Mouse (Mus musculus): Measurements from ENCODE around the gene Gse1. TPM values are rescaled to one million over a fixed set of nuclear protein-coding genes. Genes with fewer than 3 reads are reported as not detected.

The Gse1 gene
- polyA plus RNA-seq, 1 experiment from 2014 or later, result 10.2 TPM

DNA sequence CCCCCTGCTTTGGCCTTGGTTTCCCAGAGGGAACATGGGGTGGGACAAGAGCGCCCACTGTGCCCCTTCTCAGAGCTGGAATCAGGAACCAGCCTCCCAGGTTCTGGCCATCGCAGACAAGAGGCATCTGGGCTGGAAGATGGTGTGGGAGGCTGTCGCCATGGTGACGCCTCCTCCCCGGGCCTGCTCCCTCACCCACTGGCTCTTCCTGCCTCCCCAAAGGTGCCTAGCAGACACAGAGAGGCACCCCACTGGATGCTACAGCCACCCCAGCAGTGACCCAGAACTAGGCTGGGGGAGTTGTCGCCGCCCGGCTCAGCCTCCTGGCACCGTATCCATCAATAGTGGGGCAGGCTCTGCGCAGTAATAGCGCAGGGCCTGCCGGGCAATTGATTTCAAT lies 212.5 kb downstream of the Gse1 start:
- Histone ChIP-seq H3K4me2 (ENCODE audit: low read depth, low read length) (no peak overlapping the region), H3K27me3 (ENCODE audit: control insufficient read depth, insufficient read depth, low read depth, low read length) (no peaks in the 10 kb centered on the region), H3K27ac (ENCODE audit: low read length) (no peak overlapping the region), H3K36me3 (ENCODE audit: control insufficient read depth, insufficient read depth, low read length) (no peaks in the 10 kb centered on the region), H3K9me3 (ENCODE audit: control insufficient read depth, low read length) (no peaks in the 10 kb centered on the region), H3K4me1 (replicated peaks; ENCODE audit: control insufficient read depth, insufficient read depth, low read length) (peaks cover 34% of the 10 kb centered on the region), H3K9ac (ENCODE audit: low read length) (no peak overlapping the region), H3K4me3 (ENCODE audit: low read length) (no peak overlapping the region)
- WGBS, result 83% methylated on average over 12 of the region's 12 CpGs
- ATAC-seq (ENCODE audit: low read depth), result no peak

DNA sequence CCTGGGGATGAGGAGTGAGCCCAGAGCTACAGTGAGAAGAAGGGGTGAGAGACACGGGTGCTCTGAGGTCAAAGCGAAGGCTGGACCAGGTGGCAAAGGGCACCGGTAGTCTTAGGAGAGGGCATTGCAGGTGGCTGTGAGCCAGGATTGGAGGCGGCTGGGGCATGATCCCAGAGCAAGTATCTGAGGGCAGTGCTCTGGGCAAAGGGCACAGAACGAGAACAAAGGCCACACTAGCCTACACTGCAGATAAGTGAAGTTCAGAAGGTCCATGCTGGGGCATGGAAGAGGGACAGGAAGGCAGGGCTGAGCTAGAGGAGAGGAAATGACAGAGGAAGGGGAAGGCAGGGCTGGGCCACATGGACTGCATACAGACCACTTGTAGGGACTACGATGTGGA lies 213.4 kb downstream of the Gse1 start:
- 70% methylated on average over 6 of the region's 6 CpGs for WGBS
- Histone ChIP-seq H3K4me1 (replicated peaks; ENCODE audit: control insufficient read depth, insufficient read depth, low read length) (peaks cover 28% of the 10 kb centered on the region), H3K27ac (ENCODE audit: low read length) (peak overlapping the region; percentile 33), H3K27me3 (ENCODE audit: control insufficient read depth, insufficient read depth, low read depth, low read length) (no peaks in the 10 kb centered on the region), H3K9me3 (ENCODE audit: control insufficient read depth, low read length) (no peaks in the 10 kb centered on the region), H3K4me3 (ENCODE audit: low read length) (no peak overlapping the region), H3K9ac (ENCODE audit: low read length) (no peak overlapping the region; the same call in 1 of the 2 replicates), H3K36me3 (ENCODE audit: control insufficient read depth, insufficient read depth, low read length) (no peaks in the 10 kb centered on the region), H3K4me2 (ENCODE audit: low read depth, low read length) (no peak overlapping the region)
- ATAC-seq (ENCODE audit: low read depth), result no peak

DNA sequence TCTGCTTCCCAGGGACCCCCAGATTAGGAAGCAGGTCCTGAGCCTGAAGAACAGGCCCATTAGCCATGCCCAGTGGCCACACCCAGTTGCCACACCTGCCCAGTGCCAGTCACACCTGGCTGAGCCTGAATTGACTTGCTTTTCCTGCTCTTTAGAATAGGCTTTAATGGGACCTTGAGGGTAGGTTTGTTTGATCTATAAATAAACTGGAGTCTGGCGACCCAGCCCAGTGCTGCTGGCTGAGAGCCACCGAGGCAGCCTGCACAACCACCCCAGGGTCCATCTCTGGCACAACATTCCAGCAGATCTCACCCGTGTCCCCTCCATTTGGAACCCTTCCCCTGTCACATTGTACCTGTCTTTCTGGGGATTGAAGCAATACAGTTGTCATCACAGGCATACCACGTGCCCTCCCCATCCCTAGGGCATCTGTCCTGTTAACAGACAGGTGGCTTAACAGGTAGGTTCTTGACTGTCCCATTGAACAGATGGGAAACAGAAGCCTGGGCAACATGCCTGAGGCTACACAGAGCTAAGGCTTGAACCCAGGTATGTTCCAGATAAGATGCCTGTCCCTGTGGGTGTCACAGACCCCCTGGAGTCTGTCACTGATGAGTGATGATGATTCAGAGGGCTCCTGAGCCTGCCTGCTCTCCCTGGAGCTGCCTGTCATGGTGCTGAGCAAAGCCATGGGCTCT lies 214.2 kb downstream of the Gse1 start:
- WGBS, result 23% methylated on average over 4 of the region's 4 CpGs
- no peaks in the 10 kb centered on the region for H3K9me3 ChIP-seq (ENCODE audit: control insufficient read depth, low read length)
- no peaks in the 10 kb centered on the region for H3K36me3 ChIP-seq (ENCODE audit: control insufficient read depth, insufficient read depth, low read length)
- peak overlapping the region; percentile 47 for H3K27ac ChIP-seq (ENCODE audit: low read length)
- H3K9ac ChIP-seq (ENCODE audit: low read length), result no peak overlapping the region
- no peak overlapping the region for H3K4me2 ChIP-seq (ENCODE audit: low read depth, low read length)
- H3K4me1 ChIP-seq (replicated peaks; ENCODE audit: control insufficient read depth, insufficient read depth, low read length), result peaks cover 25% of the 10 kb centered on the region
- no peak overlapping the region for H3K4me3 ChIP-seq (ENCODE audit: low read length)
- no peaks in the 10 kb centered on the region for H3K27me3 ChIP-seq (ENCODE audit: control insufficient read depth, insufficient read depth, low read depth, low read length)
- ATAC-seq (ENCODE audit: low read depth), result peak; percentile 74

DNA sequence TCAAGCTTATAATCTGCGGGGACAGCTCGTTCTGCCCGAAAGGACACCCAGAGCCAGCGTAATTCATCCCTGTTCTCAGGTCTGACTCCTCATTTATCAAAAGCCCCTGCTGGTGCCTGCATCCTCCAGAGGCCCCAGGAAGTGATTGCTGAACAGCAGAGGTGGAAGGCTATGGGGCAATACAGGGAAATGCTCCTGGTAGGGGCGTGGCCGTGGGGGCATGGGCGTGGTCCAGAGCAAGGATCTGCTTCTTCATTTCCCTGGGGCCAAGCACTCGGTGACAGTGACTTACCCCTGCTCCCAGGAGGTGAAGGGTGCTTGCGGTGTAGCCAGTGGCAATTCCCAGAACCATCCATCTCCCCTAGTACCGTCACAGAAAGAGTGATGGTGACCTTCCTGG lies 217.0 kb downstream of the Gse1 start:
- no peak overlapping the region for H3K4me3 ChIP-seq (ENCODE audit: low read length)
- 53% methylated on average over 10 of the region's 10 CpGs for WGBS
- H3K27me3 ChIP-seq (ENCODE audit: control insufficient read depth, insufficient read depth, low read depth, low read length), result no peaks in the 10 kb centered on the region; the same call in 1 of the 2 replicates
- H3K4me1 ChIP-seq (replicated peaks; ENCODE audit: control insufficient read depth, insufficient read depth, low read length), result peaks cover 33% of the 10 kb centered on the region
- H3K9ac ChIP-seq (ENCODE audit: low read length), result no peak overlapping the region
- no peak overlapping the region for H3K27ac ChIP-seq (ENCODE audit: low read length)
- ATAC-seq (ENCODE audit: low read depth), result no peak
- H3K4me2 ChIP-seq (ENCODE audit: low read depth, low read length), result no peak overlapping the region
- no peaks in the 10 kb centered on the region for H3K9me3 ChIP-seq (ENCODE audit: control insufficient read depth, low read length)
- no peaks in the 10 kb centered on the region for H3K36me3 ChIP-seq (ENCODE audit: control insufficient read depth, insufficient read depth, low read length)

DNA sequence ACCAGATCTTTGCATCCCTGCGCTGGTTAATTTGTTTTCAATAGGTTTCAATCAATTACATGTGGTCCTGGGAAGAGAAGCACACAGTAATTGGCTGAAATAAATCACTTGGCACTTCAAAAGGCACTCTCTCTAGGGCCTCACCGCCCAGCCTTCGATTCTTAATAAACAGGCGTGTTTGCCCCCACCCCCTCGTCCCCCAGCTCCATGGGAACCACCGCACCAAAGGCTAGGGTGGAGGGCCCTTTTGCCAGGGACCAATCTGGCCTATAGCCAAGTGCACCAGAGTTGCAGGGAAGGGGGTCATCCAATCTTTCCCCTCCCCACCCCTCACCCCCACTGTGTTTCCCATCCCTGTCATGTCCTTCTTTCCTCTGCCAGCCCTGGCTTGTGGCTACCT lies 219.9 kb downstream of the Gse1 start:
- no peaks in the 10 kb centered on the region for H3K36me3 ChIP-seq (ENCODE audit: control insufficient read depth, insufficient read depth, low read length)
- peaks cover 14% of the 10 kb centered on the region for H3K4me1 ChIP-seq (replicated peaks; ENCODE audit: control insufficient read depth, insufficient read depth, low read length)
- no peak overlapping the region for H3K4me3 ChIP-seq (ENCODE audit: low read length)
- 61% methylated on average over 6 of the region's 6 CpGs for WGBS
- H3K9ac ChIP-seq (ENCODE audit: low read length), result no peak overlapping the region
- no peaks in the 10 kb centered on the region for H3K9me3 ChIP-seq (ENCODE audit: control insufficient read depth, low read length)
- H3K4me2 ChIP-seq (ENCODE audit: low read depth, low read length), result no peak overlapping the region
- no peaks in the 10 kb centered on the region; the same call in 1 of the 2 replicates for H3K27me3 ChIP-seq (ENCODE audit: control insufficient read depth, insufficient read depth, low read depth, low read length)
- no peak overlapping the region for H3K27ac ChIP-seq (ENCODE audit: low read length)
- no peak for ATAC-seq (ENCODE audit: low read depth)

DNA sequence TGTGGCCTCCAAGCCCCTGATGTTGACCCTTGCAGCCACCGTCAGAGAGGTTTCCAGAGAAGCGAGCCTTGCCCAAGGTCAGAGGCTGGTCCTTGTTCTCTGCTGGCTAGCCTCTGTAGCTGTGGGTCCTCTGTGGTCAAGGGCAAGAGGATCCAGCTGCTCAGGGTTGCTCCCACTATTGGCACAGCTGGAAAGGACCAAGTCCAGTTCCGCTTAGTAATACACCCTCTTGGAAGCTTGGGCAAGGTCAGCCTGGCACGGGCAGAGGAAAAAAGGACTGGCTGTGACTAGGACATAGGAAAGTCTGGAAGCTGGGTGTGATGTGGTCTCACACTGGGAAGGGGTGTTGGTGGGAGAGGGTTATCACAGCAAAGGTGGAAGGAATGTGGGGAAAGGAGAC lies 220.9 kb downstream of the Gse1 start:
- no peaks in the 10 kb centered on the region for H3K9me3 ChIP-seq (ENCODE audit: control insufficient read depth, low read length)
- H3K4me1 ChIP-seq (replicated peaks; ENCODE audit: control insufficient read depth, insufficient read depth, low read length), result peaks cover 14% of the 10 kb centered on the region
- no peak overlapping the region for H3K4me2 ChIP-seq (ENCODE audit: low read depth, low read length)
- H3K27ac ChIP-seq (ENCODE audit: low read length), result no peak overlapping the region
- no peak for ATAC-seq (ENCODE audit: low read depth)
- no peak overlapping the region for H3K4me3 ChIP-seq (ENCODE audit: low read length)
- H3K9ac ChIP-seq (ENCODE audit: low read length), result no peak overlapping the region
- no peaks in the 10 kb centered on the region for H3K36me3 ChIP-seq (ENCODE audit: control insufficient read depth, insufficient read depth, low read length)
- H3K27me3 ChIP-seq (ENCODE audit: control insufficient read depth, insufficient read depth, low read depth, low read length), result no peaks in the 10 kb centered on the region; the same call in 1 of the 2 replicates
- 84% methylated on average over 4 of the region's 4 CpGs for WGBS

DNA sequence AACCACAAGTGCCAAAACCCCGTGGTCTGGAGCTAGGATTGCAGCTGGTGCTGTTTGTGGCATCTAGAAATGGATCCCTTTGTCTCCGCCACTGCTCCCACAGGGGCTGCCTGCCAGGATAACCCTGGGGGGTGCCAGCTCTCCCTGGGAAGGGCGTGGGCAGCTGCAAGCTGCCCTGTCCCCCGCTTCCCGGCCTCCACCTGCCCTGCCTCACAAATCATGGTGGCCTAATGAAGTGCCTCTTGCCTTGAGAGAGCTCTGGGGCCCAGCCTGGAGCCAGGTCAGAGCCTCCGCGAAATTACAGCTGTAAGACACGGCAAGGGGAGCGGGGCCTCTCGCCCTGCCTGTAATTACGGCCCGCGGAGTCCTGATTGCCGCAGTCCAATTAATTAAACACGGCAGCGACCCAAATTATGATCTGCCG lies 221.4 kb downstream of the Gse1 start:
- H3K9me3 ChIP-seq (ENCODE audit: control insufficient read depth, low read length), result no peaks in the 10 kb centered on the region
- 28% methylated on average over 17 of the region's 17 CpGs for WGBS
- ATAC-seq (ENCODE audit: low read depth), result no peak
- no peak overlapping the region for H3K4me3 ChIP-seq (ENCODE audit: low read length)
- 0 out of 2 replicates have a peak overlapping the region, but pooled peaks have one; percentile 14 for H3K9ac ChIP-seq (ENCODE audit: low read length)
- H3K36me3 ChIP-seq (ENCODE audit: control insufficient read depth, insufficient read depth, low read length), result no peaks in the 10 kb centered on the region
- H3K27me3 ChIP-seq (ENCODE audit: control insufficient read depth, insufficient read depth, low read depth, low read length), result no peaks in the 10 kb centered on the region; the same call in 1 of the 2 replicates
- H3K27ac ChIP-seq (ENCODE audit: low read length), result no peak overlapping the region
- no peak overlapping the region for H3K4me2 ChIP-seq (ENCODE audit: low read depth, low read length)
- H3K4me1 ChIP-seq (replicated peaks; ENCODE audit: control insufficient read depth, insufficient read depth, low read length), result peaks cover 14% of the 10 kb centered on the region

DNA sequence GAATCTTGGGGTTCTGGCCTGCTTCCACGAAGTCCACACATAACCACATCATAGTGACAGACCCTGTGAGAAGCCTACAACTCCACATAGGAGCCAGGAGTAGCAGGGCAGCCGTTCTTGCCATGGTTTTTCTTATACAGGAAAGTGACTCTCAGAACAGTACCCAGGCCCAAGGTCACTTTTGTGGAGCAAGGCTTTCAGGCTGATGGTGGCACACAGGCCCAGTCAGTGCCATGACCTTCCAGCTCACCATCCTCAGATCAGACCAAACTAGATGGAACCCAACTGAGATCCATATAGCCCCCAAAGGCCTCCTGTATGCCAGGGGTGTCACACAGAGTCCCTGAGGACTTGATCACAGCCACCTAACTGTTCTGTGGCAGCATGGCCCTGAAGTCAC lies 223.9 kb downstream of the Gse1 start:
- no peaks in the 10 kb centered on the region for H3K36me3 ChIP-seq (ENCODE audit: control insufficient read depth, insufficient read depth, low read length)
- no peak overlapping the region for H3K4me3 ChIP-seq (ENCODE audit: low read length)
- no peak overlapping the region for H3K4me2 ChIP-seq (ENCODE audit: low read depth, low read length)
- H3K27me3 ChIP-seq (ENCODE audit: control insufficient read depth, insufficient read depth, low read depth, low read length), result no peaks in the 10 kb centered on the region; the same call in 1 of the 2 replicates
- H3K9me3 ChIP-seq (ENCODE audit: control insufficient read depth, low read length), result no peaks in the 10 kb centered on the region
- H3K4me1 ChIP-seq (replicated peaks; ENCODE audit: control insufficient read depth, insufficient read depth, low read length), result peaks cover 38% of the 10 kb centered on the region
- H3K27ac ChIP-seq (ENCODE audit: low read length), result no peak overlapping the region
- no peak for ATAC-seq (ENCODE audit: low read depth)
- no peak overlapping the region for H3K9ac ChIP-seq (ENCODE audit: low read length)
- 92% methylated on average over 2 of the region's 2 CpGs for WGBS

DNA sequence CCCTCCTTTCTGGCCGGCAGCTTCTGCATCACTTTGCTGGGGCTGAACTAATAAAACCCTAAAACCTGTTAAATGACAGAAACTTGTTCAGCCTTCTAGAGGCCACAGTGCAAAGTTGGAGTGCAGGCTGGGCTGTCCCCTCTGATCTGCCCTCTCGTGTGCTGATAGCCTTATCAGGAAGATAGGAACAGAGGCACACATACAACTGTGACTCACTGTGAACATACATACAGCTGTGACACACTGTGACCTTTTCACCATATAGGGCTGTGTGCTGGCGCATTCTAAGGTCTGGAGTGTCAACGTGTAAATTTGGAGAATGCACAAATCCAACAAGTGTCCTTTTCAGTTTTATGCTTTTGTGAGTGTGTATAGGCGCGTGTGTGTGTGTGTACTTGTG lies 226.1 kb downstream of the Gse1 start:
- H3K9ac ChIP-seq (ENCODE audit: low read length), result no peak overlapping the region
- no peak for ATAC-seq (ENCODE audit: low read depth)

More for the DNA sequence above, 226.1 kb downstream of the Gse1 start:
- H3K27ac ChIP-seq (ENCODE audit: low read length), result 0 out of 2 replicates have a peak overlapping the region, but pooled peaks have one; percentile 34
- WGBS, result 51% methylated on average over 6 of the region's 6 CpGs
- no peak overlapping the region for H3K4me2 ChIP-seq (ENCODE audit: low read depth, low read length)
- no peak overlapping the region for H3K4me3 ChIP-seq (ENCODE audit: low read length)
- peaks cover 51% of the 10 kb centered on the region for H3K4me1 ChIP-seq (replicated peaks; ENCODE audit: control insufficient read depth, insufficient read depth, low read length)
- H3K36me3 ChIP-seq (ENCODE audit: control insufficient read depth, insufficient read depth, low read length), result no peaks in the 10 kb centered on the region
- H3K27me3 ChIP-seq (ENCODE audit: control insufficient read depth, insufficient read depth, low read depth, low read length), result no peaks in the 10 kb centered on the region
- no peaks in the 10 kb centered on the region for H3K9me3 ChIP-seq (ENCODE audit: control insufficient read depth, low read length)
